Mouse (Mus musculus): Measurements from ENCODE around the gene Srek1. TPM values are rescaled to one million over a fixed set of nuclear protein-coding genes. Genes with fewer than 3 reads are reported as not detected.
A peak's percentile ranks its signal among the peaks of the same experiment; 100 is the strongest.

Srek1 gene
- polyA plus RNA-seq, 1 experiment = 128 TPM

- Histone ChIP-seq H3K4me3 (ENCODE audit: insufficient read depth, low read length) (no peak overlapping the region), H3K27ac (ENCODE audit: insufficient read depth, low read length) (no peak overlapping the region), H3K4me1 (ENCODE audit: control insufficient read depth, insufficient read depth, low read length) (no peaks in the 10 kb centered on the region)
- no peak for TF ChIP-seq POLR2A (IDR thresholded peaks at IDR 0.05; ENCODE audit: low read depth, low read length)
- no peak for TF ChIP-seq CTCF (IDR thresholded peaks at IDR 0.05; ENCODE audit: borderline replicate concordance, insufficient read depth, low read length)
Observed at GRCm38 (mm10) chr13:103745160-103745559, 29.2 kb downstream of the Srek1 start.

GRCm38 (mm10) chr13:103735330-103736007 is 38.9 kb downstream of the Srek1 start:
- H3K27ac ChIP-seq (ENCODE audit: insufficient read depth, low read length) = no peak overlapping the region
- no peaks in the 10 kb centered on the region for H3K4me1 ChIP-seq (ENCODE audit: control insufficient read depth, insufficient read depth, low read length)
- no peak overlapping the region for H3K4me3 ChIP-seq (ENCODE audit: insufficient read depth, low read length)
- TF ChIP-seq CTCF (IDR thresholded peaks at IDR 0.05; ENCODE audit: borderline replicate concordance, insufficient read depth, low read length) = no peak
- TF ChIP-seq POLR2A (IDR thresholded peaks at IDR 0.05; ENCODE audit: low read depth, low read length) = no peak

GRCm38 (mm10) chr13:103726872-103727271 is 47.5 kb downstream of the Srek1 start:
- H3K4me3 ChIP-seq (ENCODE audit: insufficient read depth, low read length) = no peak overlapping the region
- H3K27ac ChIP-seq (ENCODE audit: insufficient read depth, low read length) = no peak overlapping the region
- no peaks in the 10 kb centered on the region for H3K4me1 ChIP-seq (ENCODE audit: control insufficient read depth, insufficient read depth, low read length)
- TF ChIP-seq POLR2A (IDR thresholded peaks at IDR 0.05; ENCODE audit: low read depth, low read length) (no peak), CTCF (IDR thresholded peaks at IDR 0.05; ENCODE audit: borderline replicate concordance, insufficient read depth, low read length) (no peak)

GRCm38 (mm10) chr13:103711406-103712025 is 62.9 kb downstream of the Srek1 start:
- no peak for TF ChIP-seq POLR2A (IDR thresholded peaks at IDR 0.05; ENCODE audit: low read depth, low read length)
- TF ChIP-seq CTCF (IDR thresholded peaks at IDR 0.05; ENCODE audit: borderline replicate concordance, insufficient read depth, low read length) = no peak
- Histone ChIP-seq H3K27ac (ENCODE audit: insufficient read depth, low read length) (peak overlapping the region; percentile 73), H3K4me3 (ENCODE audit: insufficient read depth, low read length) (no peak overlapping the region)

GRCm38 (mm10) chr13:103710359-103710781 is 64.0 kb downstream of the Srek1 start:
- no peaks in the 10 kb centered on the region; the same call in 1 of the 2 replicates for H3K4me1 ChIP-seq (ENCODE audit: control insufficient read depth, insufficient read depth, low read length)
- H3K27ac ChIP-seq (ENCODE audit: insufficient read depth, low read length) = no peak overlapping the region
- H3K4me3 ChIP-seq (ENCODE audit: insufficient read depth, low read length) = no peak overlapping the region
- TF ChIP-seq POLR2A (IDR thresholded peaks at IDR 0.05; ENCODE audit: low read depth, low read length) = no peak
- TF ChIP-seq CTCF (IDR thresholded peaks at IDR 0.05; ENCODE audit: borderline replicate concordance, insufficient read depth, low read length) = 0 out of 2 replicates have a peak, but pooled peaks have one; percentile 4

More at GRCm38 (mm10) chr13:103711406-103712025, 62.9 kb downstream of the Srek1 start:
- H3K4me1 ChIP-seq (ENCODE audit: control insufficient read depth, insufficient read depth, low read length) = no peaks in the 10 kb centered on the region; the same call in 1 of the 2 replicates

- no peaks in the 10 kb centered on the region for H3K4me1 ChIP-seq (ENCODE audit: control insufficient read depth, insufficient read depth, low read length)
- H3K4me3 ChIP-seq (ENCODE audit: insufficient read depth, low read length) = no peak overlapping the region
- TF ChIP-seq CTCF (IDR thresholded peaks at IDR 0.05; ENCODE audit: borderline replicate concordance, insufficient read depth, low read length) = no peak
- TF ChIP-seq POLR2A (IDR thresholded peaks at IDR 0.05; ENCODE audit: low read depth, low read length) = no peak
- no peak overlapping the region for H3K27ac ChIP-seq (ENCODE audit: insufficient read depth, low read length)
Observed at GRCm38 (mm10) chr13:103705436-103705978, 68.9 kb downstream of the Srek1 start.

GRCm38 (mm10) chr13:103703833-103704232 is 70.6 kb downstream of the Srek1 start:
- H3K4me3 ChIP-seq (ENCODE audit: insufficient read depth, low read length) = no peak overlapping the region
- no peak overlapping the region for H3K27ac ChIP-seq (ENCODE audit: insufficient read depth, low read length)
- no peak for TF ChIP-seq CTCF (IDR thresholded peaks at IDR 0.05; ENCODE audit: borderline replicate concordance, insufficient read depth, low read length)
- H3K4me1 ChIP-seq (ENCODE audit: control insufficient read depth, insufficient read depth, low read length) = peaks cover 1% of the 10 kb centered on the region; the same call in 1 of the 2 replicates

- H3K27ac ChIP-seq (ENCODE audit: insufficient read depth, low read length) = no peak overlapping the region
- no peak overlapping the region for H3K4me3 ChIP-seq (ENCODE audit: insufficient read depth, low read length)
- H3K4me1 ChIP-seq (ENCODE audit: control insufficient read depth, insufficient read depth, low read length) = peaks cover 1% of the 10 kb centered on the region; the same call in 1 of the 2 replicates
- no peak for TF ChIP-seq POLR2A (IDR thresholded peaks at IDR 0.05; ENCODE audit: low read depth, low read length)
- peak; percentile 79 for TF ChIP-seq CTCF (IDR thresholded peaks at IDR 0.05; ENCODE audit: borderline replicate concordance, insufficient read depth, low read length)
Observed at GRCm38 (mm10) chr13:103703386-103703785, 71.0 kb downstream of the Srek1 start.

- TF ChIP-seq CTCF (IDR thresholded peaks at IDR 0.05; ENCODE audit: borderline replicate concordance, insufficient read depth, low read length) (no peak), POLR2A (IDR thresholded peaks at IDR 0.05; ENCODE audit: low read depth, low read length) (no peak)
- no peak overlapping the region for H3K27ac ChIP-seq (ENCODE audit: insufficient read depth, low read length)
- H3K4me3 ChIP-seq (ENCODE audit: insufficient read depth, low read length) = no peak overlapping the region
- H3K4me1 ChIP-seq (ENCODE audit: control insufficient read depth, insufficient read depth, low read length) = peaks cover 1% of the 10 kb centered on the region; the same call in 1 of the 2 replicates
Observed at GRCm38 (mm10) chr13:103702266-103702665, 72.1 kb downstream of the Srek1 start.

GRCm38 (mm10) chr13:103700752-103701151 is 73.7 kb downstream of the Srek1 start:
- no peak overlapping the region for H3K4me3 ChIP-seq (ENCODE audit: insufficient read depth, low read length)
- TF ChIP-seq CTCF (IDR thresholded peaks at IDR 0.05; ENCODE audit: borderline replicate concordance, insufficient read depth, low read length) (no peak), POLR2A (IDR thresholded peaks at IDR 0.05; ENCODE audit: low read depth, low read length) (no peak)
- peaks cover 3% of the 10 kb centered on the region for H3K4me1 ChIP-seq (ENCODE audit: control insufficient read depth, insufficient read depth, low read length)
- no peak overlapping the region for H3K27ac ChIP-seq (ENCODE audit: insufficient read depth, low read length)

Measured in embryonic fibroblast, embryonic 13.5 days (primary cell).